Mouse (Mus musculus) monocyte, adult 5-6 weeks (primary cell): ENCODE data around the gene Gm21541. TPM values are rescaled to one million over a fixed set of nuclear protein-coding genes. Genes with fewer than 3 reads are reported as not detected.
"Not testable (repeated sequence)": the region's sequence is repeated elsewhere in the genome, so short reads cannot be mapped to it uniquely, and the experiment has no call there.

ENCODE experiments used
- ATAC-seq: fragments of 153-309, 156-312 bp; replicated peaks from 2 replicates; pipeline ENCODE4 v1.8.0; 2017; ENCODE audit warnings: mild to moderate bottlenecking; ENCODE audit not compliant: low TSS enrichment, insufficient number of reproducible peaks, severe bottlenecking, poor library complexity, low FRiP score
- total RNA-seq: library from RNA; stranded (forward); fragments of 200-1000, 200-491, 200-594 nt; gene quantifications from 3 replicates; pipeline ENCODE4 v1.2.3, GENCODE M21; 2017

Gene Gm21541
- total RNA-seq: not detected in 3 replicates

DNA sequence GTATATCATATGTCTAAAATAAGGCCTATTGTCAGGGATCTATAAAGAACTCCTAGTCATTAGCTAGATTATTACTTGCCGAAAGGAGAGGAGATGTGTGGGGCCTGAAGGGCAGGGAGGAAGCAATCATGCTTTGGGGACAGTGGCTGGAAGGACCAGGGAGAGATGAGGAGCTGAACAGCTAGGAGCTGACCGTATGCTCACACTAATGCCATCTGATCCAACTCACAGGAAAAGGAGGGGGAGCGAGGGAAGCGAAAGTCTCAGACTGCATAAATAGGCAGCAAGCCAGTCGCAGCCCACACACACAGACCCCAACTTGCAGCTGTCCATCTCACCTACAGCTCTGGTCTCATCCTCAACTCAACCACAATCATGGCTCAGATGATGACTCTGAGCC lies at the start of gene Gm21541:
Gm21541 (plus strand) TSS at position 301 of the 400 bp plus-strand sequence.
- not testable (repeated sequence) for ATAC-seq

DNA sequence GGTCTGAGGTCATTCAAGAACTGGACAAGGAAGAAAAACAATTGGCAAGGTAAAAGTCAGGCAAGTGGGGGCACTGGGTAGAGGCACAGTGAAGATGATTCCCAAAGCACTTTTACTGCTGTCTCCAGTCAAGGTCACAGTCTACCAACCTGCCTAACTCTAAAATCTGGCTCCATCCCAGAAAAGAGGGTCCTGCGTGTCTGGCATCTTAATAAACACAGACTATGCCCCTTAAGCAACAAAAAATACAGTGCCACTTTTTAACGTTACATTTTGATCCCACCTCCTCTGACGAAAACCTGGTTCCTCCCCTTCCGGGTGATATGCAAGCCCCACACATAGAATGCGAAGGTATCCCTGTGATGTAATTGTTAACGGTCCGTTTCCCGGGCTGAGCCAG lies 37.9 kb downstream of the Gm21541 start, which contains the start of gene Gm20878:
Gm20878 (plus strand) TSS at position 301 of the 400 bp plus-strand sequence.
- ATAC-seq: not testable (repeated sequence)

Other genes starting within 250 kb of the Gm21541 start
- not detected in 3 replicates for gene Cntfr, start 206.5 kb upstream of the Gm21541 start, total RNA-seq
- gene Il11ra1, start 203.6 kb upstream of the Gm21541 start, total RNA-seq: 25.4 to 27.9 TPM (median 27.7 TPM) in 3 replicates
- gene Rpp25l, start 190.1 kb upstream of the Gm21541 start, total RNA-seq: 11.6 to 17.4 TPM (median 12.0 TPM) in 3 replicates
- 122 to 157 TPM (median 150 TPM) in 3 replicates for gene Dctn3, start 180.4 kb upstream of the Gm21541 start, total RNA-seq
- not detected in 3 replicates for gene Arid3c, start 172.5 kb upstream of the Gm21541 start, total RNA-seq
- 28.2 to 32.8 TPM (median 30.4 TPM) in 3 replicates for gene Galt, start 148.4 kb upstream of the Gm21541 start, total RNA-seq
- 21.7 to 22.0 TPM (median 22.0 TPM) in 3 replicates for gene Sigmar1, start 147.5 kb upstream of the Gm21541 start, total RNA-seq
- gene Ccl27a, start 129.4 kb upstream of the Gm21541 start, total RNA-seq: 3.3 to 3.6 TPM in 2 of 3 replicates, not detected in the other
- not detected in 3 replicates for gene Gm20878, start 38.0 kb downstream of the Gm21541 start, total RNA-seq
- gene Fam205a4, start 62.4 kb downstream of the Gm21541 start, total RNA-seq: not detected in 3 replicates
- not detected in 3 replicates for gene Gm21093, start 131.1 kb downstream of the Gm21541 start, total RNA-seq
- gene Gm3893, start 187.6 kb downstream of the Gm21541 start, total RNA-seq: not detected in 3 replicates
- gene Gm13304, start 211.2 kb downstream of the Gm21541 start, total RNA-seq: not detected in 3 replicates
- not detected in 3 replicates for gene Gm13306, start 249.8 kb downstream of the Gm21541 start, total RNA-seq